10 mouse cellular contexts compared by ENCODE assay signal in the genomic region with DNA sequence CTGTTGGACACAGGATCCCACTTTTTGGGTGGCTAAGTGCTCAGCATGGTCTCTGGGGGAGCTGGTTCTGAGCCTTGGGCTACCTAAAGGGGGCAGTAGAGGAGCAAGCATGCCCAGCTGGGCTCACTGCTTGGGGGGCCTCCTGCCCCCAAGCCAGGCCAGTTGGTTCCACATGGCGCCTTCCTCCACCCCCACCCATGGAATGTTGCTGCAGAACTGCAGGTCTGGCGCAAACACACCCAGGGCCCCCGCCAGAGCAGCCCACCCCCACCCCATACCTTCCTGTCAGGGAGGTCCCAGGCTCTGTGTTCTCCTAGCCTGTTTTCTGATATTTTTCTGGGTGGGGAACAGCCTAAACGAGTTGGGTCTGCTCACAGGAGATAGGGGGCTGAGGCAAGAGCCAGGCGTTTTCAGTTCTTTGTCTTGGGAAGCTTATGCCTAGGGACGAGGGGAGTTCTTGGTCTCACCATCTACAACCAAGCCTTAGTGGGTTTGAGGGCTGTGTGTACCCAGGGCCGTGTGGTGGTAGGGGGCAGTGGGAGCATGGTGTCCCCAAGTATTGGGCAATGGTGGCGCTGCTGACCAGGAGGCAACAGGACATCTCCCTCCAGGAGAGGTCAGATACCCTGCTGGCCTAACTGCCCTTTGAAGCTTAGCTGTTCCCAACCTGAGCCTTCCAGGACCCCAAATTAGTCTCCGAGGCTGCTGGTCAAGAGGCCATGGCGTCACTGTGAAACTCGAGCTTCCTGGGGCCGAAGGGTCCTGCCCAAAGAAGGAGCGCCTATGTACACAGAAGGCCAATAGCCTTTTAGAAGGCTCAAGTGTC. TPM values are rescaled to one million over a fixed set of nuclear protein-coding genes. Genes with fewer than 3 reads are reported as not detected.
DNase-seq lines count a peak whose midpoint lies in the region; ATAC-seq and TF ChIP-seq lines count a peak whose summit lies in the region.
"Had no signal": no experiment of that assay in that cellular context is flagged by ENCODE, and none has a peak within 500 bp of the region (broad histone marks: within the 10 kb centered on the region; RNA-seq: fewer than 3 reads in every experiment).

No protein-coding gene starts in this region.

- TF ChIP-seq EP300 in liver, embryonic 14.5 days (IDR thresholded peaks at IDR 0.05; ENCODE audit: low read depth) = no peak

- no peak overlapping the region for H3K4me2 ChIP-seq in hindbrain, embryonic 11.5 days (replicated peaks; ENCODE audit: low read depth, low read length)
- H3K4me2 ChIP-seq in hindbrain, embryonic 13.5 days = no peak overlapping the region
- no peak overlapping the region for H3K4me2 ChIP-seq in liver, embryonic 14.5 days (ENCODE audit: low read depth)

- no peak for TF ChIP-seq POLR2A in kidney, adult 2 months (IDR thresholded peaks at IDR 0.05; ENCODE audit: low read depth, low read length)

- intact Hi-C loops in gastrocnemius, adult 2 months (cut with DNase I) = no loop called here

- ATAC-seq in hindbrain, embryonic 11.5 days (ENCODE audit: low FRiP score) = no peak
- ATAC-seq in hindbrain, embryonic 13.5 days (ENCODE audit: low FRiP score) = no peak
- ATAC-seq in liver, embryonic 14.5 days (ENCODE audit: insufficient read depth) = peak; percentile 52

- peak overlapping the region; percentile 51; the same call in 1 of the 2 replicates for H3K27ac ChIP-seq in hindbrain, embryonic 11.5 days (ENCODE audit: low read depth, low read length)
- no peak overlapping the region for H3K27ac ChIP-seq in hindbrain, embryonic 13.5 days
- peak overlapping the region; percentile 99 for H3K27ac ChIP-seq in gastrocnemius, adult 2 months
- H3K27ac ChIP-seq in liver, embryonic 14.5 days = no peak overlapping the region
- H3K27ac ChIP-seq in kidney, adult 2 months (ENCODE audit: insufficient read depth, low read depth, low read length) = no peak overlapping the region

- peak; percentile 69 for TF ChIP-seq CTCF in gastrocnemius, adult 2 months (IDR thresholded peaks at IDR 0.05)
- peak; percentile 47; the same call in 1 of the 2 replicates for TF ChIP-seq CTCF in liver, embryonic 14.5 days (IDR thresholded peaks at IDR 0.05; ENCODE audit: low read depth)
- no peak for TF ChIP-seq CTCF in kidney, adult 2 months (conservative IDR thresholded peaks at IDR 0.05; ENCODE audit: insufficient read depth, insufficient read length, low read depth, low read length)

- WGBS in hindbrain, embryonic 11.5 days = 49% methylated on average over 13 of the region's 13 CpGs
- 64% methylated on average over 13 of the region's 13 CpGs for WGBS in hindbrain, embryonic 13.5 days
- 39% methylated on average over 13 of the region's 13 CpGs for WGBS in liver, embryonic 14.5 days (ENCODE audit: insufficient replicate concordance)
- WGBS in kidney, adult 2 months = 75% methylated on average over 13 of the region's 13 CpGs

- no peaks in the 10 kb centered on the region for H3K36me3 ChIP-seq in hindbrain, embryonic 11.5 days (ENCODE audit: control insufficient read depth, insufficient read depth, low read length)
- H3K36me3 ChIP-seq in hindbrain, embryonic 13.5 days = no peaks in the 10 kb centered on the region
- H3K36me3 ChIP-seq in liver, embryonic 14.5 days (replicated peaks; ENCODE audit: control insufficient read depth, insufficient read depth, low read depth) = no peaks in the 10 kb centered on the region
- H3K36me3 ChIP-seq in kidney, adult 2 months (ENCODE audit: control insufficient read depth, insufficient read depth, low read length) = no peaks in the 10 kb centered on the region
- H3K36me3 ChIP-seq: G1E had no signal

- H3K9ac ChIP-seq in hindbrain, embryonic 11.5 days (ENCODE audit: low read depth, low read length) = no peak overlapping the region
- H3K9ac ChIP-seq in hindbrain, embryonic 13.5 days = no peak overlapping the region
- H3K9ac ChIP-seq in liver, embryonic 14.5 days (replicated peaks) = no peak overlapping the region

- no peak overlapping the region for H3K4me3 ChIP-seq in hindbrain, embryonic 11.5 days (ENCODE audit: low read depth, low read length)
- H3K4me3 ChIP-seq in hindbrain, embryonic 13.5 days = no peak overlapping the region
- peak overlapping the region; percentile 9 for H3K4me3 ChIP-seq in gastrocnemius, adult 2 months
- H3K4me3 ChIP-seq in liver, embryonic 14.5 days (ENCODE audit: insufficient read depth in 1 of 2, low read depth in 2 of 2, low read length in 2 of 2) = no peak overlapping the region
- H3K4me3 ChIP-seq in kidney, adult 2 months (ENCODE audit: insufficient read depth, low read depth, low read length) = no peak overlapping the region

- no peak for DNase-seq in hindbrain, embryonic 11.5 days (ENCODE audit: low spot score)
- DNase-seq in embryo, embryonic 10.5 days (ENCODE audit: low spot score) = peak; percentile 78
- peak; percentile 89 for DNase-seq in gastrocnemius, adult 2 months
- no peak for DNase-seq in liver, embryonic 14.5 days (ENCODE audit: low read depth in 3 of 3, low spot score in 3 of 3)
- DNase-seq in testis, postnatal 10 days (ENCODE audit: low spot score) = no peak
- no peak for DNase-seq in frontal cortex, postnatal 25 days (ENCODE audit: low spot score in 2 of 2)
- DNase-seq in kidney, adult 2 months = no peak
- DNase-seq: kidney, adult 18-20 months had no signal

- H3K27me3 ChIP-seq in hindbrain, embryonic 11.5 days (ENCODE audit: control insufficient read depth, insufficient read depth, low read length) = no peaks in the 10 kb centered on the region
- H3K27me3 ChIP-seq in hindbrain, embryonic 13.5 days = no peaks in the 10 kb centered on the region
- no peaks in the 10 kb centered on the region for H3K27me3 ChIP-seq in liver, embryonic 14.5 days (ENCODE audit: control insufficient read depth, insufficient read depth, low read length)
- no peaks in the 10 kb centered on the region for H3K27me3 ChIP-seq in kidney, adult 2 months (replicated peaks; ENCODE audit: control insufficient read depth, insufficient read depth, low read length)

- H3K4me1 ChIP-seq in hindbrain, embryonic 11.5 days (replicated peaks; ENCODE audit: control insufficient read depth, insufficient read depth, low read length) = peaks cover 4% of the 10 kb centered on the region
- peaks cover 27% of the 10 kb centered on the region for H3K4me1 ChIP-seq in hindbrain, embryonic 13.5 days (replicated peaks)
- H3K4me1 ChIP-seq in liver, embryonic 14.5 days (replicated peaks; ENCODE audit: control insufficient read depth in 2 of 2, insufficient read depth in 2 of 2, low read length in 1 of 2) = peaks cover 3 to 30% of the 10 kb centered on the region in 2 experiments; a peak in 3 of 4 replicates
- H3K4me1 ChIP-seq in kidney, adult 2 months (ENCODE audit: control insufficient read depth, insufficient read depth, low read length) = no peaks in the 10 kb centered on the region

- no peaks in the 10 kb centered on the region for H3K9me3 ChIP-seq in hindbrain, embryonic 11.5 days (ENCODE audit: control insufficient read depth, low read length)
- H3K9me3 ChIP-seq in hindbrain, embryonic 13.5 days = no peaks in the 10 kb centered on the region
- no peaks in the 10 kb centered on the region for H3K9me3 ChIP-seq in liver, embryonic 14.5 days (ENCODE audit: control insufficient read depth, low read length)
- H3K9me3 ChIP-seq: G1E had no signal

RNA-seq across cellular contexts. Expression of a gene that starts 20.3 kb away (rescaled TPM):
- polyA plus RNA-seq in hindbrain, embryonic 11.5 days (2014; fragmentation: Nextera tagmentation; extraction: Ambion mirVana) = 13.5 and 13.9 TPM in 2 replicates
- polyA plus RNA-seq in hindbrain, embryonic 13.5 days (2015; fragmentation: Nextera tagmentation; extraction: Ambion mirVana) = 16.9 and 19.5 TPM in 2 replicates
- total RNA-seq in gastrocnemius, adult 2 months (2021) = 1 to 10 TPM in 1 of 2 experiments, under 1 TPM in 1; 0.89 to 1.4 TPM
- 24.4 and 45.9 TPM in 2 replicates for polyA plus RNA-seq in liver, embryonic 14.5 days (2012; rRNA removed)
- polyA plus RNA-seq in liver, embryonic 14.5 days (2014; fragmentation: Nextera tagmentation; extraction: Ambion mirVana) = 11.1 and 14.4 TPM in 2 replicates
- polyA plus RNA-seq in kidney, adult 2 months (2012; rRNA removed) = 10.3 and 11.0 TPM in 2 replicates

RNA-seq across cellular contexts. Expression of a gene that starts 54.2 kb away (rescaled TPM):
- polyA plus RNA-seq in hindbrain, embryonic 11.5 days (2014; fragmentation: Nextera tagmentation; extraction: Ambion mirVana) = 1.7 and 1.9 TPM in 2 replicates
- 1.1 and 2.5 TPM in 2 replicates for polyA plus RNA-seq in hindbrain, embryonic 13.5 days (2015; fragmentation: Nextera tagmentation; extraction: Ambion mirVana)
- total RNA-seq in gastrocnemius, adult 2 months (2021) = over 10,000 TPM; 28,899 to 38,022 TPM
- 0.10 and 0.15 TPM in 2 replicates for polyA plus RNA-seq in liver, embryonic 14.5 days (2012; rRNA removed)
- 0.17 TPM in 1 of 2 replicates, not detected in the other for polyA plus RNA-seq in liver, embryonic 14.5 days (2014; fragmentation: Nextera tagmentation; extraction: Ambion mirVana)
- 48.3 TPM in 1 of 2 replicates, not detected in the other for polyA plus RNA-seq in kidney, adult 2 months (2012; rRNA removed)
- total RNA-seq: G1E had no signal
- polyA plus RNA-seq: G1E had no signal

Comparison
In these comparisons a context has a peak if more than half of its experiments do, and no peak if none do; other contexts are left out.
1. H3K27ac ChIP-seq: peak in hindbrain, embryonic 11.5 days (single experiment) and gastrocnemius, adult 2 months (single experiment); none in hindbrain, embryonic 13.5 days (single experiment), liver, embryonic 14.5 days (single experiment) and kidney, adult 2 months (single experiment).
2. DNase-seq: peak in embryo, embryonic 10.5 days (single experiment) and gastrocnemius, adult 2 months (single experiment); none in hindbrain, embryonic 11.5 days (single experiment), liver, embryonic 14.5 days (0 of 3), testis, postnatal 10 days (single experiment), frontal cortex, postnatal 25 days (0 of 2) and kidney, adult 2 months (single experiment).